Mouse (Mus musculus) layer of hippocampus, postnatal 36 days (tissue): ENCODE data around the gene Hectd2. TPM values are rescaled to one million over a fixed set of nuclear protein-coding genes. Genes with fewer than 3 reads are reported as not detected.
A peak's percentile ranks its signal among the peaks of the same experiment; 100 is the strongest.

Experiments
- DNase-seq, 2 experiments: peaks; one replicate each; pipeline ENCODE4 v3.0.0; 2022
- total RNA-seq, 2 experiments: library from RNA; stranded (reverse); gene quantifications; 2 replicates each; pipeline ENCODE4 v1.2.3; 2021

Gene Hectd2
- total RNA-seq, 2 experiments from 2014 or later = 40.3 to 49.3 TPM

- DNase-seq = peak in 1 of 2 experiments; percentile 37
These were observed 10.0 kb downstream of the Hectd2 start for GRCm38 (mm10) chr19:36564396-36564795.

GRCm38 (mm10) chr19:36573986-36574385 is 19.5 kb downstream of the Hectd2 start:
- DNase-seq = no peak

- no peak for DNase-seq
These were observed 20.7 kb downstream of the Hectd2 start for GRCm38 (mm10) chr19:36575159-36575558.

- no peak for DNase-seq
These were observed 26.4 kb downstream of the Hectd2 start for GRCm38 (mm10) chr19:36580874-36581273.

GRCm38 (mm10) chr19:36582116-36582515 is 27.7 kb downstream of the Hectd2 start:
- DNase-seq = no peak

GRCm38 (mm10) chr19:36585505-36585904 is 31.1 kb downstream of the Hectd2 start:
- no peak for DNase-seq

GRCm38 (mm10) chr19:36594409-36594808 is 40.0 kb downstream of the Hectd2 start:
- no peak for DNase-seq

GRCm38 (mm10) chr19:36601869-36602268 is 47.4 kb downstream of the Hectd2 start:
- DNase-seq = no peak

GRCm38 (mm10) chr19:36602535-36603312 is 48.3 kb downstream of the Hectd2 start:
- no peak for DNase-seq

GRCm38 (mm10) chr19:36606270-36606669 is 51.8 kb downstream of the Hectd2 start:
- DNase-seq = no peak

GRCm38 (mm10) chr19:36609229-36609628 is 54.8 kb downstream of the Hectd2 start:
- DNase-seq = no peak

GRCm38 (mm10) chr19:36610309-36610708 is 55.9 kb downstream of the Hectd2 start:
- DNase-seq = no peak

GRCm38 (mm10) chr19:36625906-36626305 is 71.5 kb downstream of the Hectd2 start:
- DNase-seq = no peak

- DNase-seq = no peak
These were observed 72.4 kb downstream of the Hectd2 start for GRCm38 (mm10) chr19:36626881-36627280.

- no peak for DNase-seq
These were observed 75.0 kb downstream of the Hectd2 start for GRCm38 (mm10) chr19:36629394-36629910.

- DNase-seq = no peak
These were observed 75.9 kb downstream of the Hectd2 start for GRCm38 (mm10) chr19:36630361-36630760.

GRCm38 (mm10) chr19:36634771-36635170 is 80.3 kb downstream of the Hectd2 start:
- no peak for DNase-seq

GRCm38 (mm10) chr19:36637223-36637622 is 82.8 kb downstream of the Hectd2 start:
- no peak for DNase-seq

- no peak for DNase-seq
These were observed 83.6 kb downstream of the Hectd2 start for GRCm38 (mm10) chr19:36637948-36638587.

GRCm38 (mm10) chr19:36639072-36639471 is 84.6 kb downstream of the Hectd2 start:
- no peak for DNase-seq

GRCm38 (mm10) chr19:36641128-36641527 is 86.7 kb downstream of the Hectd2 start:
- DNase-seq = peak in 1 of 2 experiments; percentile 28

- no peak for DNase-seq
These were observed 91.0 kb downstream of the Hectd2 start for GRCm38 (mm10) chr19:36645308-36645889.

GRCm38 (mm10) chr19:36646132-36646828 is 91.8 kb downstream of the Hectd2 start:
- no peak for DNase-seq
